Mouse (Mus musculus): Measurements from ENCODE around the gene Gdpgp1. TPM values are rescaled to one million over a fixed set of nuclear protein-coding genes. Genes with fewer than 3 reads are reported as not detected.
A peak's percentile ranks its signal among the peaks of the same experiment; 100 is the strongest.

Gdpgp1 gene
- polyA plus RNA-seq, 1 experiment from 2014 or later = 4.0 TPM

GRCm38 (mm10) chr7:80203638-80204096 is 29.0 kb upstream of the Gdpgp1 start:
- no peaks in the 10 kb centered on the region for H3K9me3 ChIP-seq (replicated peaks; ENCODE audit: control insufficient read depth, low read length)
- H3K36me3 ChIP-seq (ENCODE audit: control insufficient read depth, insufficient read depth, low read length) = peaks cover 3% of the 10 kb centered on the region; the same call in 1 of the 2 replicates
- H3K27me3 ChIP-seq (ENCODE audit: control insufficient read depth, insufficient read depth, low read length) = no peaks in the 10 kb centered on the region
- peak overlapping the region; percentile 36; the same call in 1 of the 2 replicates for H3K27ac ChIP-seq (ENCODE audit: low read length)
- H3K4me1 ChIP-seq (ENCODE audit: control insufficient read depth, insufficient read depth, low read length) = peaks cover 78% of the 10 kb centered on the region
- no peak for ATAC-seq (ENCODE audit: insufficient read depth, low FRiP score)
- no peak overlapping the region for H3K9ac ChIP-seq (ENCODE audit: low read length)
- WGBS = 52% methylated on average over 12 of the region's 12 CpGs
- no peak overlapping the region for H3K4me3 ChIP-seq (replicated peaks; ENCODE audit: low read length)
- 0 out of 2 replicates have a peak overlapping the region, but pooled peaks have one; percentile 2 for H3K4me2 ChIP-seq (ENCODE audit: low read depth, low read length)

GRCm38 (mm10) chr7:80204362-80204761 is 28.3 kb upstream of the Gdpgp1 start:
- no peak overlapping the region for H3K9ac ChIP-seq (ENCODE audit: low read length)
- peaks cover 83% of the 10 kb centered on the region for H3K4me1 ChIP-seq (ENCODE audit: control insufficient read depth, insufficient read depth, low read length)
- no peaks in the 10 kb centered on the region for H3K27me3 ChIP-seq (ENCODE audit: control insufficient read depth, insufficient read depth, low read length)
- peak overlapping the region; percentile 36; the same call in 1 of the 2 replicates for H3K27ac ChIP-seq (ENCODE audit: low read length)
- no peak overlapping the region for H3K4me2 ChIP-seq (ENCODE audit: low read depth, low read length)
- H3K9me3 ChIP-seq (replicated peaks; ENCODE audit: control insufficient read depth, low read length) = no peaks in the 10 kb centered on the region
- no peak overlapping the region for H3K4me3 ChIP-seq (replicated peaks; ENCODE audit: low read length)
- H3K36me3 ChIP-seq (ENCODE audit: control insufficient read depth, insufficient read depth, low read length) = peaks cover 3% of the 10 kb centered on the region; the same call in 1 of the 2 replicates
- WGBS = 79% methylated on average over 4 of the region's 4 CpGs
- ATAC-seq (ENCODE audit: insufficient read depth, low FRiP score) = no peak

GRCm38 (mm10) chr7:80204961-80205360 is 27.7 kb upstream of the Gdpgp1 start:
- no peak for ATAC-seq (ENCODE audit: insufficient read depth, low FRiP score)
- H3K4me2 ChIP-seq (ENCODE audit: low read depth, low read length) = no peak overlapping the region
- no peaks in the 10 kb centered on the region for H3K9me3 ChIP-seq (replicated peaks; ENCODE audit: control insufficient read depth, low read length)
- no peaks in the 10 kb centered on the region for H3K27me3 ChIP-seq (ENCODE audit: control insufficient read depth, insufficient read depth, low read length)
- peak overlapping the region; percentile 94 for H3K27ac ChIP-seq (ENCODE audit: low read length)
- H3K4me1 ChIP-seq (ENCODE audit: control insufficient read depth, insufficient read depth, low read length) = peaks cover 83% of the 10 kb centered on the region
- WGBS = 76% methylated on average over 7 of the region's 7 CpGs
- no peak overlapping the region for H3K9ac ChIP-seq (ENCODE audit: low read length)
- H3K4me3 ChIP-seq (replicated peaks; ENCODE audit: low read length) = no peak overlapping the region
- peaks cover 3% of the 10 kb centered on the region; the same call in 1 of the 2 replicates for H3K36me3 ChIP-seq (ENCODE audit: control insufficient read depth, insufficient read depth, low read length)

- no peak for ATAC-seq (ENCODE audit: insufficient read depth, low FRiP score)
- Histone ChIP-seq H3K27me3 (ENCODE audit: control insufficient read depth, insufficient read depth, low read length) (no peaks in the 10 kb centered on the region), H3K36me3 (ENCODE audit: control insufficient read depth, insufficient read depth, low read length) (no peaks in the 10 kb centered on the region), H3K4me1 (ENCODE audit: control insufficient read depth, insufficient read depth, low read length) (peaks cover 81% of the 10 kb centered on the region), H3K4me2 (ENCODE audit: low read depth, low read length) (no peak overlapping the region), H3K4me3 (replicated peaks; ENCODE audit: low read length) (no peak overlapping the region), H3K27ac (ENCODE audit: low read length) (peak overlapping the region; percentile 94), H3K9ac (ENCODE audit: low read length) (peak overlapping the region; percentile 44), H3K9me3 (replicated peaks; ENCODE audit: control insufficient read depth, low read length) (no peaks in the 10 kb centered on the region)
- WGBS = 78% methylated on average over 12 of the region's 12 CpGs
Measured at GRCm38 (mm10) chr7:80205705-80206589, 26.7 kb upstream of the Gdpgp1 start.

GRCm38 (mm10) chr7:80207314-80207731 is 25.3 kb upstream of the Gdpgp1 start:
- no peaks in the 10 kb centered on the region for H3K36me3 ChIP-seq (ENCODE audit: control insufficient read depth, insufficient read depth, low read length)
- 54% methylated on average over 3 of the region's 3 CpGs for WGBS
- peak; percentile 77 for ATAC-seq (ENCODE audit: insufficient read depth, low FRiP score)
- H3K4me2 ChIP-seq (ENCODE audit: low read depth, low read length) = peak overlapping the region; percentile 31
- H3K27ac ChIP-seq (ENCODE audit: low read length) = peak overlapping the region; percentile 94
- H3K9ac ChIP-seq (ENCODE audit: low read length) = peak overlapping the region; percentile 41; the same call in 1 of the 2 replicates
- H3K4me1 ChIP-seq (ENCODE audit: control insufficient read depth, insufficient read depth, low read length) = peaks cover 76% of the 10 kb centered on the region
- H3K9me3 ChIP-seq (replicated peaks; ENCODE audit: control insufficient read depth, low read length) = no peaks in the 10 kb centered on the region
- no peaks in the 10 kb centered on the region for H3K27me3 ChIP-seq (ENCODE audit: control insufficient read depth, insufficient read depth, low read length)
- no peak overlapping the region for H3K4me3 ChIP-seq (replicated peaks; ENCODE audit: low read length)

- Histone ChIP-seq H3K9ac (ENCODE audit: low read length) (0 out of 2 replicates have a peak overlapping the region, but pooled peaks have one; percentile 62), H3K27me3 (ENCODE audit: control insufficient read depth, insufficient read depth, low read length) (no peaks in the 10 kb centered on the region), H3K9me3 (replicated peaks; ENCODE audit: control insufficient read depth, low read length) (no peaks in the 10 kb centered on the region), H3K27ac (ENCODE audit: low read length) (peak overlapping the region; percentile 94), H3K4me1 (ENCODE audit: control insufficient read depth, insufficient read depth, low read length) (peaks cover 68% of the 10 kb centered on the region), H3K36me3 (ENCODE audit: control insufficient read depth, insufficient read depth, low read length) (no peaks in the 10 kb centered on the region), H3K4me3 (replicated peaks; ENCODE audit: low read length) (no peak overlapping the region; the same call in 1 of the 2 replicates), H3K4me2 (ENCODE audit: low read depth, low read length) (peak overlapping the region; percentile 36; the same call in 1 of the 2 replicates)
- peak; percentile 79 for ATAC-seq (ENCODE audit: insufficient read depth, low FRiP score)
- 61% methylated on average over 18 of the region's 18 CpGs for WGBS
Measured at GRCm38 (mm10) chr7:80208026-80208642, 24.5 kb upstream of the Gdpgp1 start.

- H3K36me3 ChIP-seq (ENCODE audit: control insufficient read depth, insufficient read depth, low read length) = peaks cover 5% of the 10 kb centered on the region; the same call in 1 of the 2 replicates
- ATAC-seq (ENCODE audit: insufficient read depth, low FRiP score) = peak; percentile 65
- H3K4me3 ChIP-seq (replicated peaks; ENCODE audit: low read length) = no peak overlapping the region; the same call in 1 of the 2 replicates
- peak overlapping the region; percentile 36 for H3K4me2 ChIP-seq (ENCODE audit: low read depth, low read length)
- 49% methylated on average over 10 of the region's 10 CpGs for WGBS
- peaks cover 61% of the 10 kb centered on the region for H3K4me1 ChIP-seq (ENCODE audit: control insufficient read depth, insufficient read depth, low read length)
- peak overlapping the region; percentile 62 for H3K9ac ChIP-seq (ENCODE audit: low read length)
- H3K27me3 ChIP-seq (ENCODE audit: control insufficient read depth, insufficient read depth, low read length) = no peaks in the 10 kb centered on the region
- H3K27ac ChIP-seq (ENCODE audit: low read length) = peak overlapping the region; percentile 94
- H3K9me3 ChIP-seq (replicated peaks; ENCODE audit: control insufficient read depth, low read length) = no peaks in the 10 kb centered on the region
Measured at GRCm38 (mm10) chr7:80208738-80209430, 23.8 kb upstream of the Gdpgp1 start.

- no peak for ATAC-seq (ENCODE audit: insufficient read depth, low FRiP score)
- H3K9me3 ChIP-seq (replicated peaks; ENCODE audit: control insufficient read depth, low read length) = no peaks in the 10 kb centered on the region
- peak overlapping the region; percentile 36; the same call in 1 of the 2 replicates for H3K4me2 ChIP-seq (ENCODE audit: low read depth, low read length)
- H3K27me3 ChIP-seq (ENCODE audit: control insufficient read depth, insufficient read depth, low read length) = no peaks in the 10 kb centered on the region
- no peak overlapping the region for H3K4me3 ChIP-seq (replicated peaks; ENCODE audit: low read length)
- H3K27ac ChIP-seq (ENCODE audit: low read length) = peak overlapping the region; percentile 94
- H3K36me3 ChIP-seq (ENCODE audit: control insufficient read depth, insufficient read depth, low read length) = peaks cover 5% of the 10 kb centered on the region; the same call in 1 of the 2 replicates
- peak overlapping the region; percentile 62 for H3K9ac ChIP-seq (ENCODE audit: low read length)
- peaks cover 57% of the 10 kb centered on the region for H3K4me1 ChIP-seq (ENCODE audit: control insufficient read depth, insufficient read depth, low read length)
- 75% methylated on average over 6 of the region's 6 CpGs for WGBS
Measured at GRCm38 (mm10) chr7:80209669-80210068, 23.0 kb upstream of the Gdpgp1 start.

All from stomach, embryonic 16.5 days (tissue).